28 mouse cellular contexts compared by ENCODE assay signal in the genomic region with DNA sequence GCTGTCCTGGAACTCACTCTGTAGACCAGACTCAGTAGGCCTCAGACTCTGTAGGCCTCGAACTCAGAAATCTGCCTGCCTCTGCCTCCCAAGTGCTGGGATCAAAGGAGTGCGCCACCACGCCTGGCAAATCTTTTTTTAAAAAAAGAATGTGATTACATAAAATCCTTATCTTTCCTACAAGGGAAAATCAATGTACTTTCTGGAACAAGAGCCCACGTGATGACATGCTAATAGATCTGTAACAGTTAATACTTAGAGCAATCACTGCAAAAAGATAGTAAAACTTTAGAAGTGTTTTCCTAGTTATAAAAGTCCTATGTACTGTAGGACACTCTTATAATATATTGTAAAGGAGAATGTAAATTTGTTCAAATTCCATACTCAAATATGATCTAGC.
"Had no signal": no experiment of that assay in that cellular context is flagged by ENCODE, and none has a peak within 500 bp of the region (broad histone marks: within the 10 kb centered on the region; RNA-seq: fewer than 3 reads in every experiment).

No protein-coding gene starts in this region.

- H3K4me2 ChIP-seq: embryonic facial prominence, embryonic 12.5 days; embryonic facial prominence, embryonic 13.5 days; embryonic facial prominence, embryonic 15.5 days; forebrain, embryonic 12.5 days; forebrain, embryonic 13.5 days; forebrain, embryonic 15.5 days had no signal

- DNase-seq: cerebellum, adult 2 months; cerebellum, adult 8-10 months; cerebellum, adult 9-10 months; cerebellum, adult 9-11 months; cerebellum, postnatal 10 days; cerebellum, postnatal 14 days; cerebellum, postnatal 25 days; cerebellum, postnatal 36 days; embryo, embryonic 11 days; forebrain, postnatal 0 days; gastrocnemius, adult 2 months; gastrocnemius, postnatal 10 days; gastrocnemius, postnatal 14 days; gastrocnemius, postnatal 25 days; gastrocnemius, postnatal 36 days; heart, adult 18-20 months; heart, adult 2 months had no signal

- ATAC-seq: forebrain, embryonic 13.5 days; forebrain, embryonic 14.5 days; forebrain, embryonic 15.5 days; forebrain, embryonic 16.5 days; forebrain, postnatal 0 days had no signal

- H3K4me3 ChIP-seq: embryonic facial prominence, embryonic 10.5 days; embryonic facial prominence, embryonic 12.5 days; embryonic facial prominence, embryonic 13.5 days; embryonic facial prominence, embryonic 15.5 days; erythroblast, embryonic 14.5 days; forebrain, embryonic 10.5 days; forebrain, embryonic 12.5 days; forebrain, embryonic 13.5 days; forebrain, embryonic 15.5 days; gastrocnemius, adult 2 months; heart, adult 2 months had no signal

- H3K9ac ChIP-seq: embryonic facial prominence, embryonic 12.5 days; embryonic facial prominence, embryonic 13.5 days; embryonic facial prominence, embryonic 15.5 days; forebrain, embryonic 12.5 days; forebrain, embryonic 13.5 days; forebrain, embryonic 15.5 days; forebrain, postnatal 0 days had no signal

- H3K27me3 ChIP-seq: embryonic facial prominence, embryonic 12.5 days; embryonic facial prominence, embryonic 13.5 days; embryonic facial prominence, embryonic 15.5 days; forebrain, embryonic 12.5 days; forebrain, embryonic 13.5 days; forebrain, embryonic 15.5 days had no signal

- H3K27ac ChIP-seq: embryonic facial prominence, embryonic 10.5 days; embryonic facial prominence, embryonic 12.5 days; embryonic facial prominence, embryonic 13.5 days; embryonic facial prominence, embryonic 15.5 days; forebrain, embryonic 10.5 days; forebrain, embryonic 12.5 days; forebrain, embryonic 13.5 days; forebrain, embryonic 15.5 days; gastrocnemius, adult 2 months; heart, adult 2 months had no signal

- H3K9me3 ChIP-seq: embryonic facial prominence, embryonic 10.5 days; embryonic facial prominence, embryonic 12.5 days; embryonic facial prominence, embryonic 13.5 days; embryonic facial prominence, embryonic 15.5 days; forebrain, embryonic 10.5 days; forebrain, embryonic 12.5 days; forebrain, embryonic 13.5 days; forebrain, embryonic 15.5 days had no signal

- H3K4me1 ChIP-seq: embryonic facial prominence, embryonic 10.5 days; embryonic facial prominence, embryonic 12.5 days; embryonic facial prominence, embryonic 13.5 days; embryonic facial prominence, embryonic 15.5 days; forebrain, embryonic 10.5 days; forebrain, embryonic 12.5 days; forebrain, embryonic 13.5 days; forebrain, embryonic 15.5 days had no signal
